Mouse (Mus musculus) right cerebral cortex, postnatal 25 days (tissue): ENCODE results near the gene Tsen54.
"Not testable (repeated sequence)": the region's sequence is repeated elsewhere in the genome, so short reads cannot be mapped to it uniquely, and the experiment has no call there.

Experiments
- DNase-seq: peaks from one replicate; pipeline ENCODE4 v3.0.0; 2022

Gene Tsen54

GRCm38 (mm10) chr11:115831518-115831917, 17.0 kb downstream of the Tsen54 start:
- DNase-seq: no peak

- no peak for DNase-seq
These were observed 17.5 kb downstream of the Tsen54 start for GRCm38 (mm10) chr11:115832064-115832463.

GRCm38 (mm10) chr11:115832523-115832922, 18.0 kb downstream of the Tsen54 start:
- DNase-seq: no peak

- DNase-seq: no peak
These were observed 18.5 kb downstream of the Tsen54 start for GRCm38 (mm10) chr11:115833021-115833513.

- no peak for DNase-seq
These were observed 19.5 kb downstream of the Tsen54 start for GRCm38 (mm10) chr11:115834033-115834432.

GRCm38 (mm10) chr11:115836656-115837395, 22.3 kb downstream of the Tsen54 start:
- no peak for DNase-seq

GRCm38 (mm10) chr11:115837606-115838345, 23.3 kb downstream of the Tsen54 start:
- no peak for DNase-seq

- DNase-seq: no peak
These were observed 24.4 kb downstream of the Tsen54 start for GRCm38 (mm10) chr11:115838895-115839311.

- no peak for DNase-seq
These were observed 25.2 kb downstream of the Tsen54 start for GRCm38 (mm10) chr11:115839732-115840131.

- DNase-seq: no peak
These were observed 26.5 kb downstream of the Tsen54 start for GRCm38 (mm10) chr11:115841044-115841443.

- no peak for DNase-seq
These were observed 27.5 kb downstream of the Tsen54 start for GRCm38 (mm10) chr11:115841961-115842550.

- DNase-seq: no peak
These were observed 28.8 kb downstream of the Tsen54 start for GRCm38 (mm10) chr11:115843141-115843890.

- DNase-seq: no peak
These were observed 29.3 kb downstream of the Tsen54 start for GRCm38 (mm10) chr11:115843891-115844239.

- DNase-seq: no peak
These were observed 29.7 kb downstream of the Tsen54 start for GRCm38 (mm10) chr11:115844240-115844639.

- DNase-seq: no peak
These were observed 31.3 kb downstream of the Tsen54 start for GRCm38 (mm10) chr11:115845819-115846218.

- peak; percentile 31 for DNase-seq
These were observed 40.1 kb downstream of the Tsen54 start for GRCm38 (mm10) chr11:115854674-115855073.

GRCm38 (mm10) chr11:115857146-115857545, 42.6 kb downstream of the Tsen54 start:
- not testable (repeated sequence) for DNase-seq

GRCm38 (mm10) chr11:115857936-115858335, 43.4 kb downstream of the Tsen54 start:
- DNase-seq: no peak

- no peak for DNase-seq
These were observed 43.8 kb downstream of the Tsen54 start, which contains the start of gene Myo15b for GRCm38 (mm10) chr11:115858354-115858753. Gene Myo15b (plus strand): TSS chr11:115858406.

- peak; percentile 65 for DNase-seq
These were observed 44.8 kb downstream of the Tsen54 start for GRCm38 (mm10) chr11:115859143-115859945.

- no peak for DNase-seq
These were observed 49.4 kb downstream of the Tsen54 start for GRCm38 (mm10) chr11:115863895-115864294.

- no peak for DNase-seq
These were observed 54.9 kb downstream of the Tsen54 start for GRCm38 (mm10) chr11:115869393-115869792.
